ENCODE assay signal across 16 mouse cellular contexts in genomic region chr13:25052671-25053070, GRCm38 (mm10). TPM values are rescaled to one million over a fixed set of nuclear protein-coding genes. Genes with fewer than 3 reads are reported as not detected.
"Had no signal": no experiment of that assay in that cellular context is flagged by ENCODE, and none has a peak within 500 bp of the region (broad histone marks: within the 10 kb centered on the region; RNA-seq: fewer than 3 reads in every experiment).

No protein-coding gene starts in this region.

- DNase-seq: liver, postnatal 0 days; lung, adult 2 months; lung, postnatal 14 days; lung, postnatal 36 days; right cerebral cortex, postnatal 14 days; thymus, adult 18-20 months; thymus, postnatal 14 days; thymus, postnatal 36 days had no signal

- H3K9me3 ChIP-seq: midbrain, embryonic 13.5 days; midbrain, embryonic 15.5 days had no signal

- H3K4me3 ChIP-seq: lung, embryonic 15.5 days; megakaryocyte, embryonic 14.5 days; midbrain, embryonic 13.5 days; midbrain, embryonic 15.5 days; neural tube, embryonic 12.5 days had no signal

- H3K36me3 ChIP-seq: lung, embryonic 15.5 days; midbrain, embryonic 13.5 days; midbrain, embryonic 15.5 days; neural tube, embryonic 12.5 days had no signal

RNA-seq across cellular contexts. Expression of gene Dcdc2a, which starts 3.1 kb away (rescaled TPM):
- total RNA-seq: megakaryocyte progenitor cell, adult 5-6 weeks; monocyte, adult 5-6 weeks; neutrophil, adult 5-6 weeks had no signal
